Mouse (Mus musculus): ENCODE data around the gene Gm49380.
"Not testable (repeated sequence)": the region's sequence is repeated elsewhere in the genome, so short reads cannot be mapped to it uniquely, and the experiment has no call there.

Gene Gm49380

DNA sequence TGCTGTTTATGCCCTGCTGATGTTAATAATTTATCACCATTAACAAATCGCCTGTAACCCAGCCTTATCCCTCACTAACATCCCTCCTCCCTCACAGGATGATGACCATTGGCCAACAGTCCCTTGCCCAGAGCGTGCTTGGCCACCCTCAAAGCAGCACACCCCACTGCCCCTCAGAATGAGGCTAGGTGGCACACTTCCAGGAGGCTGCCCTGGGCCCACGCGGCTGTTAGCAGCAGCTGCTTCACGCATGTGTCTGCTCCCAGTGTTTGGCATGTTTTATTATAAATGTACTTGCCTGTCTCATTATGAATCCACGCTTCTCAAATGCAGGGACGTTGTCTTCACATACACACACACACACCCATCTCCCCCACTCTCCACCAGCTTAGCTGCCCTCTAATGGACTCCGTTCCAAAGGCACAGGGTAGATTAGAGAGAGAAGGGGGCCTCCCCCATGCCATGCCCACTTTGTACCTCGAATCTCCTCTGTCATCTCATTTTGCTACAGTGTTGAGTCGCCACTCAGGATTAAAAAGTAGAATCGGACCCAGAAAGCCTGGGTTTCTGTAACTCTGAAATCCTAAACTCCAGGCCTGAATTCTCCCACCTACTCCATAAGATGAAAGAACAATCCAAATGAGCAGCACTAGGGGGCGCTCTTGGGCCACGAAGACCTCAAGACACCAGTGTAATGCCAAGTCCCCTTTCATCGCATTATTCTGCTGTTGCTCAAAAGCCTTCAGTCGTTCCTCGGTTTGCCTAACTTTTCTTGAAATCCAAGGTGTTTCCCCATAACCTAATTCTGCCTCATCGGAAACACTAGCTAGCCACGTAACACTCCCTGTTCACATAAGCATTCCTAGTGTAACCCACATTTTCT is 12.5 kb upstream of the Gm49380 start:
- in situ Hi-C loops (cut with MboI), result loop anchor here (5.0 kb wide), 1 partner anchor 147 kb away; no protein-coding TSS in a partner anchor

DNA sequence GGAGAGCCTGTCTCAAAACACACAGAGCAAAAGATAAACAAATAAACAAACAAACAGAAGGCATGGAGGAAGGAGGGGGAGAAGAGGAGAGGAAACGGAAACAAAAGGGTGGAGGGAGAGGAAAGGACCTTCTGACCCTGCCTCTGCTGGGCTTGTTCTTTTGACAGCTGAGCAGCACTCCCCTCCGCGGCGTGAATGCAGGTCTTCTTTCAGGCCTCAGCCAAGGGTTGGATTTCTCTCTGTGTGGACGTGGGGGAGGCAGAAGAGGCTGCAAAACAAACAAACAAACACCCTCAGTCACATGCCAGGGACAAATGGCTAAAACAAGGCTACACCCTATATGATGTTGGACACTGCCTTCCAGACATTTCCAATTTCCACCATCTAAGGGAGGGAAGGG is 11.7 kb upstream of the Gm49380 start:
- in situ Hi-C loops (cut with MboI), result loop anchor here (5.0 kb wide), 1 partner anchor 147 kb away; no protein-coding TSS in a partner anchor

DNA sequence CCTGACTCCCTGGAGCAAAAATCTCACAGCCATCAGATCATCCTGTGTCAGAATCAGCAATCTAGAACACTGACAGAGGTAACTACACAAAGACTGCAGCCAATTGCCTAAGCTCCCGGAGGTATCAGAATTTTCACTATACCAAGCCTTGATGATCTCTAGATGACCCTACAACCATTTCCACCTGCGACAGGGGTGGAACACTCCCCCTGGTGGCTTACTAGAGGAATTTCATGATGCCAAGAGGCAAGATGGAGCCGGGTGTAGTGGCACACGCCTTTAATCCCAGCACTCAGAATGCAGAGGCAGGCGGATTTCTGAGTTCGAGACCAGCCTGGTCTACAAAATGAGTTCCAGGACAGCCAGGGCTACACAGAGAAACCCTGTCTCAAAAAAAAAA is 11.0 kb upstream of the Gm49380 start:
- in situ Hi-C loops (cut with MboI), result no loop called here

DNA sequence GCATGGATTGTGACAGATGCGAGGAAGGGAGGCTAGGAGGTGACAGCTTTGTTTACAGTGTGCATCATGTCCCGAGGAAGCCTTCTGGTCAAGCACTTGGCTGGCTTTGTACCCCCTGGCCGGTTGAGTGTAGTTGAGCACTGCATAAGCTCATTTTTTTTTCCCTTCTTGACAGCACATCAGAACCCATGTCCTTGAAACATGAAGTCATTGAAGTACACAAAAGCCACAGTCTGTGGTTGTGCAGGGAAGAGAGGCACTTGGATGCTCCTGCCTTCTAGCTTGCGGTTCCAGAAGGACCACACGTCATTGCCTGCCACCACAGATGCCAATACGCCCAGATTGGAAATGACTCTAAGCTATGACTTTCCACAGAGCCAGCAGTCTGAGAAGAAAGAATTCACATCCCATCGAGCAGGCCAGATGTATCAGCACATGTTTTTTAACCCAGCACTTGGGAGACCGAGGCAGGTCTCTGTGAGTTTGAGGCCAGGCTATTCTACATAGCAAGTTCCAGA is 6.7 kb upstream of the Gm49380 start:
- in situ Hi-C loops (cut with MboI), result no loop called here

DNA sequence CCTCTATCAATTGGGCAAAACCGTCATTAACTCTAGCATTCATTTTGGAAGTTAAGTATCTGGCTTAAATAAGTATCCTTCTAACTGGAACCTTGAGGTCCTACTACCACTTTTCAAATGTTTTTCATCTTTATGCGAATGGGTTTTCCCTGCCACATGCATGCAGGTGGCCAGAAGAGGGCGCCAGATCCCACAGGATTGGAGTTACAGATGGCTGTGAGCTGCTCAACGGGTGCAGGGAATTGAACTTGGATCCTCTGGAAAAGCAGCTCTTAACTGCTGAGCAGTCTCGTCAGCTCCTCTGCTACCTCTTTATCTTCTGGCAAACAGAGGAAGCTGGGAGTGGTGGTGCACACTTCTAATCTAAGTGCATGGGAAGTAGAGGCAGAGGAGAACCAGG is 5.7 kb upstream of the Gm49380 start:
- in situ Hi-C loops (cut with MboI), result no loop called here

DNA sequence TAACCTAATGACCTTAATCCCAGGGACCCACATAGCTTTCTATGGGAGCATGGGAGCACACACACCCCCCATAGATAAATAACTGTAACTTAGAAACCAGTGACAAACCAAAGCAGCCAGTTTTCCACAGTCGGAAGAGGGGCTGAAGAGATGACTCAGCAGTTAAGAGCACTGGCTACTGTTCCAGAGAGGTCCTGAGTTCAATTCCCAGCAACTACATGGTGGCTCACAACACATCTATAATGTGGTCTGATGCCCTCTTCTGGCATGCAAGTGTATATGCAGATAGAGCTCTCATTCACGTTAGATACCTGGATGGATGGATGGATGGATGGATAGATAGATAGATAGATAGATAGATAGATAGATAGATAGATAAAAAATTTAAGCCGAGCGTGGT is 2.9 kb upstream of the Gm49380 start:
- in situ Hi-C loops (cut with MboI), result no loop called here

DNA sequence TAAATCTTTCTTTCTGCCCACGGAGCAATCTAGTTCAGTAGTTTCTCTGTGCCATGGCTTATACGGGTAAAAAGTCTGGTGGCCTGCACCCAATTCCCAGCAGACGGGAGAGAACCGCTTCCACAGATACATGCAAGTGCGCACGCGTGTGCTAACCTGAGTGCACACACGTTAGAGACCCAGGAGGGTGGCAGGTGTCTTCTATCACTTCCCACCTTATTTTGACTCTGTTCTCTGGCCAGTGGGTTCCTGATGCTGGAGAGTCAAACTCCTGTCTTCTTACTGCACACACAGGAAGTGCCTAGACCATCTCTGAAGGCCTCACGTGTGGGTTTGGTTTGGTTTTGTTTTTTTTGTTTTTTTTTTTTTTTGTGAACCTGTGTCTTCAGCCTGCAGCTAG is 2.3 kb upstream of the Gm49380 start:
- in situ Hi-C loops (cut with MboI), result no loop called here

DNA sequence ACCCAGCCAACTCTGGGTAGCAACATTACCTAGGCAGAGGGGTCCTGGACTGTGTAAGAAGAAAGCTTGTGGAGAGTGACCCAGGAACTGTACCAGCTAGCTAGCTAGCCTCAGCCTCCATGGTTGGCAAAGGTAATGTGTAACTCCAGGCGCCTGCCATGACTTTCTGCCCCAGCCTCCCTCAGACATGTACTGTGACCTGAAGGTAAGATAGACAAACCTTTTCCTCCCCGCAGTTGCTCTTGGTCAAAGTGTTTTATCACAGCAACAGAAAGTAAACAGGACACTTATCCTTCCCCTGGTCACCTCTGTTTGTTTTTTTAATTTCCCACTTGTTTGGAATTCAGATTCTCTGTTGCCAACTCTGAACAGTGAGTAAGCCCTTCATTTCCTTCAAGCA is 1.2 kb upstream of the Gm49380 start:
- in situ Hi-C loops (cut with MboI), result no loop called here

DNA sequence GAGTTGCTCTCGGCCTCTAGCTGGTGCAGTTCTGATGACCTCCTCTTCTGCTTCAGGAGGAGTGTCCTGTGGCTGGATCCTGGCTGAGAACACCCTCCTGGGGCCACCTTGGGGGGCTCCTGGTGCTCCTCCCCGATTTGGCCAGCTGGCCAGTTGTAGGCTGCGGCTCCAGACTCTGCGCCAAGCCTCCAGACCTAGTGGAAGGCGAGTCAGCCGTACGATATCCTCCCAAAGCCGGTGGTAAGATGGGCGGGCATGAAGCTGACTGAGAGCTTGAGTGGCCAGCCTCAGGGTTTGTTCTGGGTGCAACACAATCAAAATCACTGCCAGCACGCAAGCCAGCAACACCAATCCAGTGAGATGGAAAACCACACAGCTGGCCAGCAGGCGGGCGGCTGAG is 1.4 kb downstream of the Gm49380 start:
- in situ Hi-C loops (cut with MboI), result not testable (repeated sequence)

DNA sequence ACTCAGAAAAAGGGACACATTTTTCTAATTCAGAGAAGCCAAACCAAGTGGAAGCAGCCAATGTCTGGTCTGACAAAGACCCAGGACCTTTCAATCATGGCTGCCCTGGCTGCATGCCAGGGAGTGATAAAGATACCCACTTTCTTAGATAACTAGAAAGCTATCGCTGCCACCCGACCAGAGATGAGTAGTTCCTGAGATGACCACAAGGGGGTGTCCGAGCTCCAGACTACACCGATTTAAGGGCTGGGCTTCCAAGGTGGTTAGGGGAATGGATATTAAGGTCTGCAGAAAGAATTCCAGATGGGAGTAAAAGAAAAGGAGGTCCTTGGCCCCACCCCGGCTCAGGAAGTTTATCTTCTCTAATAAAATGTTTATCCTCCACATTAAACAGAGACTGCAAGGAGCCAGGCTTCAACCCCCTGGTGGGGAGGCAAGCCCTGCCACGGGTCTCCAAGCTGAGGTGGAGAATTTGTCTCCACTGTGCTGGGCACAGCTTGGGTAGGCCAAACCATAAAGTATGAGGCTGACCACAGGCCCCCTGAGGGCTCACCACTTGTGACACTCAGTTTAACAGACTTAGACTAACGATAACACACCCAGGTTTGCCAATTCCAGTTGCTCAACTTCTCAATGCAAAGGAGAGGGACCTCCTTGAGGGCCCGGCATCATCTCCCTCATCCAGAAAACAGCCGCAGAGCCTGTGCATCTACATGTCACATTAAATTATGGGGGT is 3.8 kb downstream of the Gm49380 start:
- in situ Hi-C loops (cut with MboI), result no loop called here

DNA sequence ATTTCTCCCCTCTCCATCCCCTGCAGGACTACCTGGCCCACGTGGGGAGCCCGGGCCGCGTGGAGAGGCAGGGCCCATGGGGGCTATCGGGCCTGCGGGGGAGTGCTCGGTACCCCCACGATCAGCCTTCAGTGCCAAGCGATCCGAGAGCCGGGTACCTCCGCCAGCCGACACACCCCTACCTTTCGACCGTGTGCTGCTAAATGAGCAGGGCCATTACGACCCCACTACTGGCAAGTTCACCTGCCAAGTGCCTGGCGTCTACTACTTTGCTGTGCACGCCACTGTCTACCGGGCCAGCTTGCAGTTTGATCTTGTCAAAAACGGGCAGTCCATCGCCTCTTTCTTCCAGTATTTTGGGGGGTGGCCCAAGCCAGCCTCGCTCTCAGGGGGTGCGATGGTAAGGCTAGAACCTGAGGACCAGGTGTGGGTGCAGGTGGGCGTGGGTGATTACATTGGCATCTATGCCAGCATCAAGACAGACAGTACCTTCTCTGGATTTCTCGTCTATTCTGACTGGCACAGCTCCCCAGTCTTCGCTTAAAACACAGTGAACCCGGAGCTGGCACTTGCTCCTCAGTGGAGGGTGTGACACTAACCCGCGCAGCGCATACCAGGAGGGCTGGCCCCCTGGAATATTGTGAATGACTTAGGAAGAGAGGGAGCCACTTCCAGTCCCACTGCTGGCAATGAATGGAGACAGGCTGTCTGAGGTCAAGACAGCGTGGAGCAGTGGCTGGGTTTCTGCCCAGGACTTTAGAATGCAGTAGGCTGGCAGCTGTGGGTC is 4.8 kb downstream of the Gm49380 start:
- in situ Hi-C loops (cut with MboI), result no loop called here

DNA sequence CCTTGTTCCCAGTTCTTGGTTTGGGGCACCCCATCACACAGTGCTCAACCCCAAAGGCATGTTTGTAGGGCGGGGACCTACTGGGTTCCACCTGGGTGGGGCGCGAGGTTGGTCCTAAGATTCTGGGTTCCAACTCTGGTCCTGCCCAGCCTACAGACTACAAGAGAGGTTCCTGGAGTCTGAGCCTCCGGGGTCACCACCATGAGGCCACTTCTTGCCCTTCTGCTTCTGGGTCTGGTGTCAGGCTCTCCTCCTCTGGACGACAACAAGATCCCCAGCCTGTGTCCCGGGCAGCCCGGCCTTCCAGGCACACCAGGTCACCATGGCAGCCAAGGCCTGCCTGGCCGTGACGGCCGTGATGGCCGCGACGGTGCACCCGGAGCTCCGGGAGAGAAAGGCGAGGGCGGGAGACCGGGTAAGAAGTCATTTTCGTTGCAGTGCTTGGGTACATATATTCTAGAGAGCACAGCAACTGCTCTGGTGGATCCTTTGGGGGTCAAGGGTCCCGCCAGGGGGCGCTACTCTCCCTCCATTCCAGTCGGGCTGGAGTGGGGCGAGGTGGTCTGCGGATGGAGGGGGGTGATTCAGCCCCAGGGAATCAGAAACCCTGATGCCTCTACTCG is 5.6 kb downstream of the Gm49380 start:
- in situ Hi-C loops (cut with MboI), result no loop called here

DNA sequence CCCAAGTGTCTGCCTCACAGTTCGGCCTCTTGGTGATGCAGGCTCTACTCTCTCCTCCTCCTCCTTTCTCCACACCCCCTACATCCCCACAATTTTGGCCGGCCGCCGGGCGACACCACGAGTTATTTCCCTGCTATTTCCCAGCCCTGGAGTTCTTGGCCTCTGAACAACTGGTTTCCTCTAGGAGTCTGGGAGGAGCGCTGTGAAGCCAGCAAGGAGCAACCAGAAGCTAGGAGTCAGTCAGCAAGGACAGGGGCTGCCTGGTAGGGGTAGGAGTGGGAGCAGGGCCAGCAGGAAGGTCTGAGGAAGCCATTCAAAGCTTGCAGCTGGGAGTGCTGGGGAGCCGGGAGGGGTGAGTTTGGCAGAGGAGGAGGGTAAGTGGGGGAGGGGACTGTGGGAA is 6.2 kb downstream of the Gm49380 start, which contains the start of gene C1qtnf5:
TSS of gene C1qtnf5 (plus strand) at position 136 of the 400 bp plus-strand sequence.
- in situ Hi-C loops (cut with MboI), result no loop called here

DNA sequence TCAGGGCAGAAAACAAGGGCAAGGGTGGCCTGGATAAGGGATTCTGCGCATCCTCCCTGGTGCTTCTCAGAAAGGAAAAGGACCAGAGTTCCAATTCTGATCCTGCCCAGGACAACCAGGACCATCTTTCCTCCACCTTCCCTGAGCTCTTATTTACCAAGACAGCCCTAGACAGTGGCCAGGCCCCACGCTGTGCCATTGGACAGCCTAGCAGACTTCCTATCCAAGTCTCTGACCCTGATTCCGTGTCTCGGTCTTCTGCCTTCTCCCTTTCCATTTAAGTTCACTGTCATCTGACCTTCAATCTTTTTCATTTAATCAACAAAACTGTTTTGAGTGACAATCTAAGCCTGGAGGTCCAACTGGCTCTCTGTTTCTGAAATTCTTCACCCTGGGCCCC is 6.7 kb downstream of the Gm49380 start:
- in situ Hi-C loops (cut with MboI), result no loop called here

DNA sequence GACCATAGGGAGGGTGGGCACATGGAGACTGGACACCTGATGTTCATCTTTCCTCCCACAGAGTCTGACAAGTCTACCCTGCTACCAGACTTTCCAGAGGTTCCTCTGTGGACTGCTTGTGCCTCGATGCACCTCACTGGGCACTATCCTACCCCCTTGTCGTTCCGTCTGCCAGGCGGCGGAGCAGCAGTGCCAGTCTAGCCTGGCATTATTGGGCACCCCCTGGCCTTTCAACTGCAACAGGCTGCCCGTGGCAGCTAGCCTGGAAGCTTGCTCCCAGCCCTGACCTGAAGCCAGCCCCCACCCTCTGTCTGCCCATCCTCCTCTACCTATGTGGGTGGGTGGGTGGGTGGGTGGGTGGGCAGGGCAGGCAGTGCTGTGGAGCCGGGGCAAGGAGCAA is 7.1 kb downstream of the Gm49380 start:
- in situ Hi-C loops (cut with MboI), result no loop called here

DNA sequence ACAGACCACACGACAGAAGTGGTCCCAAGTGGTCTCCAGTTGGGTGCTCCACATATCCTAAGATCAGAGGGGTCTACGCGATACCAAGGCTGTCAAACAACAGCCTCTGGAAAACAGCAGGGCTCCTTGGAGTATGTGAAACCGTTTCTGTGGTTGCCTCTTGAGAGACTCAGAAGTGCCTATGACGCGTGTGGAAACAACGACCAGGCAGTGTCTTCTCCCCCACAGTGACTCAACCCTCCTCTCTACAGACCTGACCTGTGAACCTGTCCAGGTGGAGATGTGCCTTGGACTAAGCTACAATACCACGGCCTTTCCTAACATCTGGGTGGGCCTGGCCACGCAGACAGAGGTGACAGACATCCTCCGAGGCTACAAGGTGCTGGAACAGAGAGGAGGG is 7.5 kb downstream of the Gm49380 start:
- in situ Hi-C loops (cut with MboI), result no loop called here

DNA sequence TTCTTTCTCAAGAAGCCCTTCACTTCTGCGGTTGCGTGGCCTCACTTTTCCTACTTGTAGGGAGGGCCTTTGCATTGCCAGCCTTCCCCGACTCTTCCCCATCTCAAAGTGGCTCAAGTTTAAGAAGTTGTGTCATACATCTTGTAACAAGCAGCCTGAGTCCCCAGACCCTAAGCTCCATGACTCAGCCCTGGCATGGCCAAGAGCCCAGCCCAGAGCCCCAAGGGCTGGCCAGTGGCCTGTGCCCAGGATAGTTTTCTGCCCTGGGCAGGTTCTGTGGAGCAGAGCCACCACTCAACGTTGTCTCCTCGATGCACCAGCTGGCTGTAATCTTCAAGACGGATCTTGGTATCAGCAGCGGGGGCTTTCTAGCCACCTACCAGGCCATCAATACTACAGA is 8.4 kb downstream of the Gm49380 start:
- in situ Hi-C loops (cut with MboI), result no loop called here

DNA sequence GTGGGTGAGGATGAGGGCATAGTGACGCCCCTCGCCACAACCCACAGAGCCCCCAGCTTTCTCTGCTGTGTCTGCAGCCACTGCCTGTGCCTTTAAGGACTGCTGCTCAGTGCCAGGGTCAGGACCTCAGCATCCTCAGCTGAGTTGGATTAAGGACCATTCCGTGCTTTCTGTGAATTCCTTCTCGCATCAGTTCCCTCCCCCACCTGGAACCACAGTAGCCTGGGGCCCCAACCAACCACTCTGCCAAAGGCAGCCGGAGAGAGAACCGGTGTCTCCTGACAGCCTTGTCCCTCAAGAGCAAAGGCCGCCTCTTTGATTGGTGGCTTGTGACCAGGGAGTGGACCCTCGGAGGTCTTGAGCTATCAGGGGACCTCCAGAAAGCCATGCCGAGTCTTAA is 11.8 kb downstream of the Gm49380 start, which contains the start of gene Mfrp:
TSS of gene Mfrp (plus strand) at position 240 of the 400 bp plus-strand sequence.
- in situ Hi-C loops (cut with MboI), result no loop called here

DNA sequence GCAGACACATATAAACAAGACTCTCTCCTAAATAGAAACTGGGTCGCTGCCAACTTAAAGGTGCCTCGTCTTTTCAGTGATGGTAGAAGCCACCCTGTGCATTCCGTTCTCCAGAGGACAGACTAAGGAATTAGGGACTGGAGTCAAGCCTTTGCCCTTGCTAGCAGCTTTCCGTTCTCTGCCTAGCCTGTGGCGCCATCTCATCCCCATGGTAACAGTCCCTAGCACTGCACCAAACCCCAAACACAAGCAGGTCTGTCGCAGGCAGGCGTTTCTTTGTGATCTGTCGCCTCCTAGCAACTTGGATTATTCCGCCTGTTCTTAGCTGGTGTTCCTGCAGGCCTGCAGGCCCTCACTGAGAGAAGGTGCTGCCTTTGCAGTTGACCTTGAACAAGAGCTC is 16.8 kb downstream of the Gm49380 start:
- in situ Hi-C loops (cut with MboI), result no loop called here

DNA sequence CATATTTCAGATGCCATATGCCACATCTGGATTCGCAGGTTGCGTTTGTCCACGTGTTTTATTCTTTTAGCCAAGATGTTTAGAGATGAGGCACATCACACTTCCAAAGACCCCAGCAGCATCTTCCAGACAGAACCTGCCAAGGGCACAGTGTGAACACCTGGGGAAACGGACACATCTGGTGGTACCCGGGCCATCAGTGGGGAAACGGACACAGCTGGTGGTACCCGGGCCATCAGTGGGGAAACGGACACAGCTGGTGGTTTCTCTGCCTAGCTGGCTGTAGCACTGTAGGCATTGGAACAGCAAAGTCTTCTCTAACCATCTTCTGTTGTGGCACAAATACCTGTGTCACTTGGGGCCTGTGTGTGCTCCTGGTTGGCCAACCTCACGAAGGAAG is 17.5 kb downstream of the Gm49380 start:
- in situ Hi-C loops (cut with MboI), result no loop called here

DNA sequence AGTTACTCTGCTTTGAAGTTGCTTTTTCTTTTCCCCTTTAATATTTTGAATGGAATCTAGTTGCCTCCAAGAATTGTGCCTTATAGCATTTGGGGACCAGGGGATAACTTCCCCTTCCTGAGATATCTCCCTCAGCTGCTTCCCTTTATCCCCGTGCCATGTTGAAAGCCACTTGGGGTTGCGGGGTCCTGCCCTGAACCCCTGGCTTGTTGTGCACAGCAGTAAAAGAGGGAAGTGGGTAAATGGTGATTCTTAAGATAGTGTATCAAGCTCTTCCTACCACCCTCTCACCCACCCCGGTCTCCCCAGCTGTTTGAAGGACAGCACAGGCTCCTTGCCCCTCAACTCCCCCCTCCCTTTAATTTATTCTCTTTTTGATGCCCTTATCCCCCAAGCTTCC is 18.6 kb downstream of the Gm49380 start:
- in situ Hi-C loops (cut with MboI), result no loop called here

Measured in mature B cell (primary cell).